Mouse (Mus musculus): ENCODE data around the gene Epx. TPM values are rescaled to one million over a fixed set of nuclear protein-coding genes. Genes with fewer than 3 reads are reported as not detected.
"Not testable (repeated sequence)": the region's sequence is repeated elsewhere in the genome, so short reads cannot be mapped to it uniquely, and the experiment has no call there.

Gene Epx
- polyA plus RNA-seq, 1 experiment from 2014 or later: 6.2 TPM

DNA sequence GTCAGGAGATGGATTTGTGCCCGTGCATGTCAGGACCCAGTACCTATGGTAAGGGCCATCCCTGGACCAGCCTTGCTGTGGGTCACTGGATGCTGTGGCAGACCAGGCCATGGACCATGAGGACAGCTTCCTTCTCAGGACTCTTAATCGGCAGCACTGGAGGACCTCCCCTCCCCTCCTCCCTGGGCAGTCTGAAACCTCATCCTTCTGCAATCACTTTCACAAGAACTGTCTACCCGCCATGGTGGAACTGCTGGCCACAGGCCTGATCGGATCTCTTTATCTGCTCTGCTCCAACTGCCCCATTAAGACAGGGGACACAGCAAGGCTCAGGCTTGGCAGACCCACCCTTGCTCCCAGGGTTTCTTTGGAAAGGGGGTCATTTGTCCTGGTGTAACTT is 6.4 kb upstream of the Epx start:
- DNase-seq (ENCODE audit: low spot score): no peak
- Histone ChIP-seq H3K4me3 (ENCODE audit: low read depth, low read length) (no peak overlapping the region), H3K4me1 (replicated peaks; ENCODE audit: control insufficient read depth, insufficient read depth, low read length) (no peaks in the 10 kb centered on the region), H3K9me3 (ENCODE audit: control insufficient read depth, low read length) (no peaks in the 10 kb centered on the region), H3K4me2 (no peak overlapping the region), H3K27ac (ENCODE audit: low read depth, low read length) (no peak overlapping the region), H3K36me3 (ENCODE audit: control insufficient read depth, insufficient read depth, low read length) (no peaks in the 10 kb centered on the region), H3K9ac (ENCODE audit: low read depth, low read length) (no peak overlapping the region), H3K27me3 (replicated peaks; ENCODE audit: control insufficient read depth, insufficient read depth, low read length) (no peaks in the 10 kb centered on the region)
- ATAC-seq (replicated peaks; ENCODE audit: low FRiP score): no peak
- 52% methylated on average over 4 of the region's 4 CpGs for WGBS

- 79% methylated on average over 9 of the region's 9 CpGs for WGBS
- H3K4me3 ChIP-seq (ENCODE audit: low read depth, low read length): no peak overlapping the region
- ATAC-seq (replicated peaks; ENCODE audit: low FRiP score) (no peak), DNase-seq (ENCODE audit: low spot score) (no peak)
- H3K36me3 ChIP-seq (ENCODE audit: control insufficient read depth, insufficient read depth, low read length): no peaks in the 10 kb centered on the region
- no peaks in the 10 kb centered on the region for H3K4me1 ChIP-seq (replicated peaks; ENCODE audit: control insufficient read depth, insufficient read depth, low read length)
- no peaks in the 10 kb centered on the region for H3K27me3 ChIP-seq (replicated peaks; ENCODE audit: control insufficient read depth, insufficient read depth, low read length)
- H3K4me2 ChIP-seq: no peak overlapping the region
- no peak overlapping the region for H3K9ac ChIP-seq (ENCODE audit: low read depth, low read length)
- no peaks in the 10 kb centered on the region for H3K9me3 ChIP-seq (ENCODE audit: control insufficient read depth, low read length)
- H3K27ac ChIP-seq (ENCODE audit: low read depth, low read length): no peak overlapping the region
These were observed 4.5 kb upstream of the Epx start for GRCm38 (mm10) chr11:87879826-87880225.

GRCm38 (mm10) chr11:87871766-87872165 is 3.6 kb downstream of the Epx start:
- 57% methylated on average over 8 of the region's 8 CpGs for WGBS
- H3K36me3 ChIP-seq (ENCODE audit: control insufficient read depth, insufficient read depth, low read length): no peaks in the 10 kb centered on the region
- ATAC-seq (replicated peaks; ENCODE audit: low FRiP score) (no peak), DNase-seq (ENCODE audit: low spot score) (no peak)
- no peaks in the 10 kb centered on the region for H3K9me3 ChIP-seq (ENCODE audit: control insufficient read depth, low read length)
- H3K9ac ChIP-seq (ENCODE audit: low read depth, low read length): no peak overlapping the region
- H3K27me3 ChIP-seq (replicated peaks; ENCODE audit: control insufficient read depth, insufficient read depth, low read length): no peaks in the 10 kb centered on the region; the same call in 1 of the 2 replicates
- H3K27ac ChIP-seq (ENCODE audit: low read depth, low read length): no peak overlapping the region
- H3K4me2 ChIP-seq: no peak overlapping the region
- no peaks in the 10 kb centered on the region for H3K4me1 ChIP-seq (replicated peaks; ENCODE audit: control insufficient read depth, insufficient read depth, low read length)
- no peak overlapping the region for H3K4me3 ChIP-seq (ENCODE audit: low read depth, low read length)

DNA sequence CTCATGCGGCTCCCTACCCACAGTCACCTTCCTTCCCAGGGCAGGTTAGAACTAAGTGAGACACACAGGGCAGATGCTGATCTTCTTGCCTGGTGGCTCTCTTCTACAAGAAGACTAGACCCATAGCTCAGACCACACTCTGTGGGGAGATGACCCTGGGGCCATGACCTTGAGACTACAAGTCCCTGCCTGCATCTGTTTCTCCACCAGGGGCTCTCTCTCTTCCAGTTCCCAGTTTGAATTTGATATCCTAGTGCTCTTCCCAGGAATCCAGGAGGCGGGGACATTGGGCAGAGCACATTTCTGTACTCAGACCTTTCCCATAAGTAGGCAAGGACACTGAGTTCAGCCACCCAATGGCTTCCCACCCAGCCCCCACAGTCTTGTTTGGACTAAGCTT is 5.2 kb downstream of the Epx start:
- Histone ChIP-seq H3K4me1 (replicated peaks; ENCODE audit: control insufficient read depth, insufficient read depth, low read length) (no peaks in the 10 kb centered on the region), H3K36me3 (ENCODE audit: control insufficient read depth, insufficient read depth, low read length) (no peaks in the 10 kb centered on the region), H3K4me2 (no peak overlapping the region), H3K9ac (ENCODE audit: low read depth, low read length) (no peak overlapping the region), H3K27ac (ENCODE audit: low read depth, low read length) (no peak overlapping the region), H3K27me3 (replicated peaks; ENCODE audit: control insufficient read depth, insufficient read depth, low read length) (no peaks in the 10 kb centered on the region; the same call in 1 of the 2 replicates), H3K4me3 (ENCODE audit: low read depth, low read length) (no peak overlapping the region), H3K9me3 (ENCODE audit: control insufficient read depth, low read length) (no peaks in the 10 kb centered on the region)
- ATAC-seq (replicated peaks; ENCODE audit: low FRiP score) (no peak), DNase-seq (ENCODE audit: low spot score) (no peak)
- WGBS: 73% methylated on average over 2 of the region's 2 CpGs

DNA sequence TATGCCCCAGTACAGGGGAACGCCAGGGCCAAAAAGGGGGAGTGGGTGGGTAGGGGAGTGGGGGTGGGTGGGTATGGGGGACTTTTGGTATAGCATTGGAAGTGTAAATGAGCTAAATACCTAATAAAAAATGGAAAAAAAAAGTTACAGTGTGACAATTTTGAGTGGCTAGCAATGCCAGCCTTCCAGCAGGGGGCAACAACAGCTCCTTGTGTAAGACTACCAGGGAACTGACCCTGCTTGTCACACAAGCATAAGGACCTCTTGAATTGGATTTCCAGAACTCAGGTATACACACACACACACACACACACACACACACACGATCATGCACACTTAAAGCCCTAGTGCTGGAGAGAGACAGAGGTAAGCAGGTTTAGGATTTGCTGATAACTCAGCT is 8.4 kb downstream of the Epx start:
- not testable (repeated sequence) for H3K9me3 ChIP-seq (ENCODE audit: control insufficient read depth, low read length); H3K36me3 ChIP-seq (ENCODE audit: control insufficient read depth, insufficient read depth, low read length); DNase-seq (ENCODE audit: low spot score); H3K4me3 ChIP-seq (ENCODE audit: low read depth, low read length); ATAC-seq (replicated peaks; ENCODE audit: low FRiP score); H3K27ac ChIP-seq (ENCODE audit: low read depth, low read length); H3K4me2 ChIP-seq; H3K4me1 ChIP-seq (replicated peaks; ENCODE audit: control insufficient read depth, insufficient read depth, low read length); H3K27me3 ChIP-seq (replicated peaks; ENCODE audit: control insufficient read depth, insufficient read depth, low read length); H3K9ac ChIP-seq (ENCODE audit: low read depth, low read length)
- 75% methylated on average over 1 of the region's 2 CpGs for WGBS

- no peaks in the 10 kb centered on the region for H3K9me3 ChIP-seq (ENCODE audit: control insufficient read depth, low read length)
- H3K27ac ChIP-seq (ENCODE audit: low read depth, low read length): no peak overlapping the region
- no peak overlapping the region for H3K4me3 ChIP-seq (ENCODE audit: low read depth, low read length)
- H3K36me3 ChIP-seq (ENCODE audit: control insufficient read depth, insufficient read depth, low read length): no peaks in the 10 kb centered on the region; the same call in 1 of the 2 replicates
- WGBS: 89% methylated on average over 13 of the region's 13 CpGs
- H3K9ac ChIP-seq (ENCODE audit: low read depth, low read length): no peak overlapping the region
- no peak for DNase-seq (ENCODE audit: low spot score)
- H3K27me3 ChIP-seq (replicated peaks; ENCODE audit: control insufficient read depth, insufficient read depth, low read length): no peaks in the 10 kb centered on the region
- ATAC-seq (replicated peaks; ENCODE audit: low FRiP score): no peak
- no peak overlapping the region for H3K4me2 ChIP-seq
- H3K4me1 ChIP-seq (replicated peaks; ENCODE audit: control insufficient read depth, insufficient read depth, low read length): no peaks in the 10 kb centered on the region
These were observed 12.5 kb downstream of the Epx start for GRCm38 (mm10) chr11:87862805-87863204.

DNA sequence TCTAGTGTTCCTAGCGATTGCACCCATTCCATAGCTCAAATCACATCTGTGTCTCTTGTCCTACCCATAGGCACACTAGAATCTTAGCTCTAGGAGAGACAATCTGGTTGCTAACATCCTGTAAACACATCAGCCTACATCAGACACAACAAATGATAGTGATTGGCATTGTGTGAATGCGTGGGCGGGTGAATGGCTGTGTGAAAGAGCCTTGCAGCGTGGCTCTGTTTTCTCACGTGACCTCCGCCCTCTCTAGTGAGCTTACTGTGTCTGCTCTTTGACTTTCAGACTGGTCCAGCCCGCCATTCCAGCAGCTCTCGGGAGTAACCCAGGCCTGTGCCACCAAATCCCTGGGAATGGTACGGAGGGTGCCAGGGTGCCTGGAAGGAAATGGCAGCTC is 14.9 kb downstream of the Epx start:
- Histone ChIP-seq H3K4me1 (replicated peaks; ENCODE audit: control insufficient read depth, insufficient read depth, low read length) (no peaks in the 10 kb centered on the region), H3K36me3 (ENCODE audit: control insufficient read depth, insufficient read depth, low read length) (no peaks in the 10 kb centered on the region; the same call in 1 of the 2 replicates), H3K4me3 (ENCODE audit: low read depth, low read length) (no peak overlapping the region), H3K4me2 (no peak overlapping the region), H3K9me3 (ENCODE audit: control insufficient read depth, low read length) (no peaks in the 10 kb centered on the region), H3K27ac (ENCODE audit: low read depth, low read length) (no peak overlapping the region), H3K27me3 (replicated peaks; ENCODE audit: control insufficient read depth, insufficient read depth, low read length) (no peaks in the 10 kb centered on the region), H3K9ac (ENCODE audit: low read depth, low read length) (no peak overlapping the region)
- no peak for ATAC-seq (replicated peaks; ENCODE audit: low FRiP score)
- DNase-seq (ENCODE audit: low spot score): no peak
- WGBS: 83% methylated on average over 9 of the region's 9 CpGs

DNA sequence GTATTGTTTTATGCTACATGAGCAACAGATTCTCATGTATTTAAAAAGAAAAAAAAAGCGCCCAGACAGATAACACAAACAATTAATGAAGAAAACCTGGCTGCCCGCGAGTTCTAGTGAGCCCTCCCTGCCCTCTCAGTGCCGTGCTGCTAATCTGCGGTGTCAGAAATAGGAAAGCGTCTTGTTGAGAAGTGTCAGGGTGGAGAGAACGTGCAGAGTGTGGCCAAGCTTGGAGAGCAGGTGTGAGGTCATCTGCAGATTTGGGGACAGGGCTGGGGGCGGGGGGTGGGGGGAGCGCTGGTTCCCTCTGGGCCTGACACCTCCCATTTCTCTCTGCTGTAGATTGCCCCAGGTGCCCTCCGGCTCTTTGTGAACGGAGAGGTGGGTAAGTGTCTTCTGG is 16.1 kb downstream of the Epx start:
- H3K4me3 ChIP-seq (ENCODE audit: low read depth, low read length): no peak overlapping the region
- no peaks in the 10 kb centered on the region for H3K4me1 ChIP-seq (replicated peaks; ENCODE audit: control insufficient read depth, insufficient read depth, low read length)
- WGBS: 82% methylated on average over 11 of the region's 11 CpGs
- no peak overlapping the region for H3K9ac ChIP-seq (ENCODE audit: low read depth, low read length)
- no peaks in the 10 kb centered on the region for H3K27me3 ChIP-seq (replicated peaks; ENCODE audit: control insufficient read depth, insufficient read depth, low read length)
- ATAC-seq (replicated peaks; ENCODE audit: low FRiP score) (no peak), DNase-seq (ENCODE audit: low spot score) (no peak)
- no peak overlapping the region for H3K4me2 ChIP-seq
- no peaks in the 10 kb centered on the region; the same call in 1 of the 2 replicates for H3K36me3 ChIP-seq (ENCODE audit: control insufficient read depth, insufficient read depth, low read length)
- no peak overlapping the region for H3K27ac ChIP-seq (ENCODE audit: low read depth, low read length)
- no peaks in the 10 kb centered on the region for H3K9me3 ChIP-seq (ENCODE audit: control insufficient read depth, low read length)

DNA sequence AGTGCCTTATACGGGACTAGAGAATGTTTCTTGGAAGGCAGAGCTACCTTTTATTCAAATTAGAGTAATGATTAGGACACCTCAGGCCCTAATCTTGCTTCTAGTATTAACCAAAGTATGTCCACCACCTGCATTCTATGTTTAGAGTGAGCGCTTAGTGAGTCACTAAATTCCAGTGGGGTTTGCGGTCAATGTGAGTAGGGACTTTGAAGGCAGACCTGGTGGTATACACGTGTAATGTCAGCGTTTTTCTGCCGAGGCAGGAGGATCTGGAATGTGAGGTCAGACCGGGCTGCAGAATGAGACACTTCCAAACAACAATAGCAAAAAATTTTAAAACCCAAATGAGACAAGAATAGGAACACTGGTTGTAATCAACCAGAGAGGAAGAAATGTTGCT is 20.8 kb downstream of the Epx start:
- Histone ChIP-seq H3K9me3 (ENCODE audit: control insufficient read depth, low read length) (no peaks in the 10 kb centered on the region), H3K4me1 (replicated peaks; ENCODE audit: control insufficient read depth, insufficient read depth, low read length) (peaks cover 4% of the 10 kb centered on the region), H3K4me2 (no peak overlapping the region), H3K27me3 (replicated peaks; ENCODE audit: control insufficient read depth, insufficient read depth, low read length) (no peaks in the 10 kb centered on the region), H3K27ac (ENCODE audit: low read depth, low read length) (no peak overlapping the region), H3K36me3 (ENCODE audit: control insufficient read depth, insufficient read depth, low read length) (no peaks in the 10 kb centered on the region; the same call in 1 of the 2 replicates), H3K4me3 (ENCODE audit: low read depth, low read length) (no peak overlapping the region), H3K9ac (ENCODE audit: low read depth, low read length) (no peak overlapping the region)
- 78% methylated on average over 7 of the region's 7 CpGs for WGBS
- no peak for DNase-seq (ENCODE audit: low spot score)
- no peak for ATAC-seq (replicated peaks; ENCODE audit: low FRiP score)

Measured in liver, embryonic 11.5 days (tissue).